Mouse (Mus musculus): ENCODE results near the gene Olfr332.
"Not testable (repeated sequence)": the region's sequence is repeated elsewhere in the genome, so short reads cannot be mapped to it uniquely, and the experiment has no call there.

Olfr332 gene

GRCm38 (mm10) chr11:58492455-58492854 lies at the start of gene Olfr332:
Gene Olfr332, minus strand, starts transcription at chr11:58492555.
- no peak for DNase-seq

- DNase-seq, result not testable (repeated sequence)
Measured at GRCm38 (mm10) chr11:58534736-58535135, 42.4 kb upstream of the Olfr332 start, which contains the start of gene Olfr330. Gene Olfr330, minus strand, starts transcription at chr11:58534836.

- DNase-seq, result peak; percentile 14 to 56
Measured at GRCm38 (mm10) chr11:58519756-58520155, 27.4 kb upstream of the Olfr332 start.

- peak; percentile 60 to 89 for DNase-seq
Measured at GRCm38 (mm10) chr11:58518916-58519315, 26.6 kb upstream of the Olfr332 start.

- not testable (repeated sequence) for DNase-seq
Measured at GRCm38 (mm10) chr11:58509058-58509457, 16.7 kb upstream of the Olfr332 start.

- not testable (repeated sequence) for DNase-seq
Measured at GRCm38 (mm10) chr11:58502472-58502871, 10.1 kb upstream of the Olfr332 start, which contains the start of gene Olfr331. Gene Olfr331, minus strand, starts transcription at chr11:58502572.

- no peak for DNase-seq
Measured at GRCm38 (mm10) chr11:58499290-58499689, 6.9 kb upstream of the Olfr332 start.

GRCm38 (mm10) chr11:58498761-58499160 lies 6.4 kb upstream of the Olfr332 start:
- DNase-seq, result no peak

- no peak for DNase-seq
Measured at GRCm38 (mm10) chr11:58462170-58462569, 30.2 kb downstream of the Olfr332 start, which contains the start of gene Olfr30. Gene Olfr30, minus strand, starts transcription at chr11:58462270.

- DNase-seq, result no peak
Measured at GRCm38 (mm10) chr11:58453592-58453991, 38.8 kb downstream of the Olfr332 start.

GRCm38 (mm10) chr11:58452759-58453158 lies 39.6 kb downstream of the Olfr332 start, which contains the start of gene Lypd9:
Gene Lypd9, minus strand, starts transcription at chr11:58452923.
- no peak for DNase-seq
